Mouse (Mus musculus) erythroblast, embryonic 14.5 days (primary cell): ENCODE data around the gene Lonp1.

Experiments
- GATA1 ChIP-seq: IDR thresholded peaks from 2 replicates; pipeline ENCODE4 v1.6.1; 2012; ENCODE audit warnings: low read length, inconsistent platforms, mixed read lengths
- TAL1 ChIP-seq: IDR thresholded peaks from 3 replicates; pipeline ENCODE4 v1.6.1; 2012; ENCODE audit warnings: low read length, inconsistent platforms, mixed read lengths

DNA sequence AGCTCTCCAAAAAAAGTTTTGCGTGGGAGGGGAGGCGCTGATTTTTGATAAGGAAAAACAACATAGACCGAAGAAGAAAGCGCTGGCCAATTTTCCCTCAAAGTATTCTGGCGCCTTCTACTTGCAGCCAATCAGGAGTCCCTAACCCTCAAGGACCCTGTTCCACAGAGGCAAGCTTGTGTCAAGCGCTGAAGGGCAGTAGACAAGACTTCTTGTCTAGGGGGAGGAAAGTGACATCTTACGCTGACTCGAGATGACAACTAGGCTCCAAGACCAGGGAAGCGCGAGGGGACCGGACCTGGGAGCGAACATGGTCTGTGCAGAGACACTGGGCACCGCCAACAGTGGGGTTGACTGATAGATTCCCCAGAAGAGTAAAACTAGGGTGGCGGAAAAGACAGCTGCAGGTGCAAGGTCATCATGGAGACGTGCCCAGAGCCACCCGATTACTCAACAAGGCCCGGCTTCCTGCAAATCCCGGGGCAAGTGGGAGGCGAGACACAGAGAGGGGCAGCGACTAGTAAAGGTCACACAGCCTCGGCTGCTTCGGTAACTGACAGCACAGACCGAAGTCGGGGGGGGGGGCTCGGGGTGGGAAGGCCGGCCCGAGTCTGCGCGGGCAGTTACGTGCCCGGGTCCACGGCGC, 43.0 kb downstream of the Lonp1 start:
- TF ChIP-seq GATA1 = no peak
- TF ChIP-seq TAL1 = no peak
